Mouse (Mus musculus) urinary bladder, postnatal 36 days (tissue): ENCODE measurements around the gene Mucl3.

Experiments
- DNase-seq, 2 experiments: peaks; one replicate each; pipeline ENCODE4 v3.0.0; 2022; ENCODE audit warnings: low spot score in 2 of 2, mixed read lengths in 1 of 2

The Mucl3 gene

DNA sequence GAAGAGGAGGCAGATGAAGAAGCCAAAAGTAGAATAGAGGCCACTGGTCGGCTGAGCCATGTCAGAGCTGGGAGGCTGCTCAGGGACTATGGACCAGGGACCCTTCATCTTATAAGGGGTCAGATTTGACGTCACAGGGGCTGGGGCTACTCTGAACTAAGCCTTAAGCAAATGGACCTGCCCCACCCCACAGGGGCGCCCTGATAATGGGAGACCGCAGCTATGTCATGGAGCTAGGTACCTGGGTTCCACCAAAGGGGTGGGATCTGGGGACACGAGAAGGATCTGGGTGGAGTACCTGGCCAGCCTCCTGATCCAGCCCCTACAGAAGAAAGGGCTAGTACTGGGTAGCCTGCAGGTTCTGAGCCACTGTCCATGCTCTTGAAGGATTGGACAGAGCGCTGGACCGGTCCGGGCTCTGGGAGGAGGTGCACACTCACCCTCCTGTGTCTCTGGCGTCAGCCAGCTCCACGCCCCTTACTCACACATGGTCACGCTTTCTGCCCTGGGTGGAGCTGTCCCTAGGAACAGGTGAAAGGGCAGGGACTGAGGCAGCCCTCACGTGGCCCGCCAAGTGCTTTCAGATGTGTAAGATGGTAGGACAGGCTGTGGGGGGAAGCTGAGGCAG lies at the start of gene Mucl3:
Mucl3 (minus strand) TSS at position 87 of the 628 bp plus-strand sequence.
- DNase-seq, result no peak

DNA sequence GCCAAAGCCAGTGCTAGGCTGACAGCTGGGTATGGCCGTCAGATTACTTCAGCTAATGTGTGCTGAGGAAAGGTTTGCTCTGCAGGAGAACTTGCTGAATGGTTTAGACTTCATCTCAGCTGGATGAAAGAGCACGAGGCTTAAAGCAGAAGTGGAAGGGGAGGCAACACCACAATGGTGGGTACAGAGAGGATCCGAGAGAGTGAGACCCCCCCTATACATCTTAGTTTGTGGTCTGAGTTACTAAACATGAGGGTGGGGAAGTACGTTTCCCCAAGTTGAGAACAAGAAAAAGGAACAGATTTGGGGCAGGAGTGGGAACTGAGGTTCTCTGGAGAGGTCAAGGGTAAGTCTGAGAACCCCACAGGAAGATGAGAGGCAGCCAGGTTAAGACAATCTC lies 48.9 kb upstream of the Mucl3 start:
- no peak for DNase-seq

DNA sequence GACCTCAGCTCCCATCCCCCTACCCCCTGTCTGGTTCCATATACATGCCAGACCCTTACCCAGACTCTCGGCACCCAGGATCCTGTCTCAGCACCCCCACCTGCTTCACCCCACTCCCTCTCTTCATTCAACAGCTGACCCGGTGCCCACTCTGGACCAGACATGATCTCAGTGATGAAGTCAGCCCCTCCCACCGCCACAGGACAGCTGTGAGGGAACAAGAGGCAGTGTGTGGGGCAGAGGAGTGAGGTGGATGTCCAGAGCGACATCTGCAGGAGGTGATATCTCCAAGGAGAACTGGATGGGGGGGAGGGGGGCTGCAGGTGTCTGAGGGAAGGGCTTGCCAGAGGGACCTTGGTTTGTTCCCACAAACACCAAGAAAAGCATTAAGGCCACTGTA lies 48.3 kb upstream of the Mucl3 start:
- no peak for DNase-seq

DNA sequence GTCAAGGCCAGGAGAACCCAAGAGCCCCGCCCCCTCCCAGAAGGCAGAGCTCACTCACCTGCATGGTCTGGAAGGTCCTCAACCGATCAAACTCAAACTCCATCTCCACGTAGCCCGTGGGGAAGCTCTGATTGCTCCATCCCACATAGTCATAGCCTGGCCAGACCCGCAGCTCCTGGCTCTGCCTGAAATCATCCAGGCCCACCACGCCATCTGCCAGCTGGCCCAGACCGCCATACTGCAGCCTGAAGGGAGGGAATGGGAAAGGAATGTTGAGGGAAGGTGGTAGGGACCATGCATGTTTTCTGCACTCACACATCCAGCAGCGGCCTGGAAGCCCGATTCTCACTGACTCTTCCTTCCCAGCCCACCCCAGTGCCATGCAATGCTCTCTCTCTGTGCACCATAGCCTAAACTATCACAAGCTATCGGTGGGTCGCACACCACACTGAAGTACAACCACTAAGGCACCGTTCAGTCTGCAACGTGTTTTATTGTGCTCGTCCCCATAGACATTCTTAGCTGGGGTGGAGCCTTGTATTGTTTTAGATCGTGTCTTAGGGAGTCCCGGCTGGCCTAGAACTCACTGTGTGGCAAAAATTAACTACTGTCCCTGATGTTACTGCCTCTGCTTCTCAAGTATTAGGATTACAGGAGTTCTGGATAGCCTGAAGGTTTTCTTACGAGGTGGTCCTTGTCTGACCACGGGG lies 46.6 kb upstream of the Mucl3 start:
- no peak for DNase-seq

DNA sequence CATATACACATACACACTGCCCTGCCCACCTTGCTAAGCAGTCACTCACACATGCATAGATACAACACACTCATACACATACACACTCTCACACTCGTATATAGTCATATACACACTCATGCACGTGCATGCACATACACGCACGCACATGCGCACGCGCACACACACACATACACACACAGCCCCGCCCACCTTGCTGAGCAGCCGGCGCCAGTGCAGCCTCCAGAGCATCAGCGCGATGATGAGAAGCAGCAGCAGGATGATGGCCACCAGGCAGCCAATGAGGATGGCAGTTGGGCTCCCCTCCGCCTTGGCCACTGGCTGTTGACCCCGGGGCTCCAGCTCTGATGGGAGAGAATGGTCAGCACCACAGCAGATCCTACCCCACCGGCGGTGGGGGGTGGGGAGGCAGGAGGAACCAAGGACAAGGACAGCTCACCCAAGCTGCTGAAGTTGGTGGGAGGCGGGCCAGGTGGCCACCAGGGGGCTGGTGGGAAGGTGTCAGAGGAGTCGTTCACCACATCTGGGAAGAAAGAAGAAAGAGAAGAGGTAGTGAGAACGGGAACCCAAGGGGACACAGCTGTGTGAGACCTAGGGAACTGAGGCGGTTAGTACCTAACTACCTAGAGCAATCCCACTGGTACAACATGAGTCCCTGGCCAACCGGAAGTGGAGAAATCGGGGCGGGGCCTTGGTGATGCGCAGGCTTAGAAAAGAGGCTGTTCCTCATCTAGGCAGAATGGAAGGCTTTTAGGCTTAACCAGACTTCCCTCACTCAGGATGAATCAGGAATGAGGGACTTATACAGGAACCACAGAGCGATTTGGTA lies 45.1 kb upstream of the Mucl3 start:
- DNase-seq, result no peak

DNA sequence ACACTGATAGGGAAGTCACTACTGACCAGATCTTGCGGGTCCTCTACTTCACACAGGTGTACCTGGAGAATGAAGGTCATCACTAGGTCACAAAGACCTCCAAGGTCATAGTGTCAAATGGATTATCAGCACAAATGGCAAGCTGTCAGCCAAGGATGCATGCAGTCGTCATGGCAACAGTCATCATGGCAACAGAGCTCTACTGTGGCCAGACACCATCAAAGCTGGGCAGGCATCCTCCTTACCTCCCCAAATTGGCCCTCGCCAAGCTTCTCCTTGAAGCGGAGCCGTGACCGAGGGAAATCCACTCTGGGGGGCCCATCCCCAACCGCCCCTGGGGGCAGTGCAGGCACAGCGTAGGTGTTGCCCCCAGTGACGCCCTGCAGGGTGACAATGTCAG lies 41.6 kb upstream of the Mucl3 start:
- no peak for DNase-seq

DNA sequence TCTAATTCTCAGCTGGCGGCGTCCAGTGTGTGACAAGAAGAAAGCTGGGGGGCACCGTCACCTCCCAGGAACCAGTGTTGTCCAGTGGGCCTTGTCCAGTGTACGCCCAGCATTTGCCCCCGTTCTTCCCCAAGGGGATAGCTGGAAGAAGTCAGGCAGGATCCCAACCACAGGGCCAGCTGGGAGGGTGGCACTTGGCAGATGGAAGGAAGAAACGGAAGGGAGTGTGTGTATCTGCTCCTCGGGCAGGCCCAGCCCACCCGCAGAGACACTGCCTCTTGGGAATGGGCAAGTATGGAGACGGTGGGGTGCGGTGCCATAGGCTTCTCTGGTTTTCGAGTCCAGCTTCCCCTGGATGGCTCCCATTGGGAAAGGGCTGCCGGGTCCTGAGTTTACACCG lies 38.5 kb upstream of the Mucl3 start:
- no peak for DNase-seq

DNA sequence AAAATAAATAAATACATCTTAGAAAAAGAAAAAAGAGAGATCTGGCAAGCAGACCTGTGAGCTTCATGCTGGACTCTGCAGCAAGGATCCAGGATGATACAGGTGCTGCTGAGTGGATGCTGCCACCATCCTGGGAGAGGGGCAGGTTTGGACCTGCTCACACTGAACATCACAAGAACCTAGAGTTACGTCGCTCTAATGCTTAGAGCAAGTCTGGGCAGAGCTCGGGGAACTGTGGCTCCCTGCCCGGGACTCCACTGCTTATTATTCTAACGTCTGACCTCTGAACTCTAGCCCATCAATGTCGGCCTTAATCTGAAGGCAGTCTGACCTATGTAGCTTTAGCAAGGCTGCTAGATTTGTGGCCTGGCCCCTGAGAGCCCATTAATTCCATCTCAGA lies 37.1 kb upstream of the Mucl3 start:
- DNase-seq, result no peak

DNA sequence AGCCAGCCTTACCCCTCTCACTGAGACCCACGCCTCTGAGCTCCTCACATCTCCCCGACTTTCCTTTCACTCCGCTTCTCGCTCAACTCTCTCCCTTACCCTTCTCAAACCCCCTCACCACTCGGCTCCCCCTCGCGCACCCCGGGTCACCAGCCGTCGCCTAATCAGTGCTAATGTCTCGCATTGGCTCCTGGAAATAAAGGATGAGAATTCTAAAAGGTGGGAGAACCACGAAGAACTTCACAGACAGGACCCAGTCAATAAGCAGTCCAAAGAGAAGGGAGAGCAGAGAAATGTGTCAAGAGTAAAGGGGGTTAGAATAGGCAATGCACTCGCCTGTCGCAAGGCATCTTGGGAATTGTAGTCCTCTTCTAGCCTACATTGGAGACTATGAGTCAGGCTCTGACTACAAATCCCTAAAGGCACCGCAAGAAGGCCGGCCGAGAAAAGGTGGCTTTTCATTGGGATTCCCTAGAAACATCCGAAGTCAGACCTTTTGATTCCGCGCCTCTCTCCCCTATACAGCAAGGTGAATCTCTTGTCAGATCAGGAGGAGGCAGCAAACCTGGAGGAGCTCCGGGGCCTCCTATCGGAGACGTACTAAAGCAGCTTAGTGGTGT lies 30.0 kb upstream of the Mucl3 start, which contains the start of gene Gtf2h4:
Gtf2h4 (minus strand) TSS at position 324 of the 620 bp plus-strand sequence.
- DNase-seq, result peak; percentile 69 to 88

DNA sequence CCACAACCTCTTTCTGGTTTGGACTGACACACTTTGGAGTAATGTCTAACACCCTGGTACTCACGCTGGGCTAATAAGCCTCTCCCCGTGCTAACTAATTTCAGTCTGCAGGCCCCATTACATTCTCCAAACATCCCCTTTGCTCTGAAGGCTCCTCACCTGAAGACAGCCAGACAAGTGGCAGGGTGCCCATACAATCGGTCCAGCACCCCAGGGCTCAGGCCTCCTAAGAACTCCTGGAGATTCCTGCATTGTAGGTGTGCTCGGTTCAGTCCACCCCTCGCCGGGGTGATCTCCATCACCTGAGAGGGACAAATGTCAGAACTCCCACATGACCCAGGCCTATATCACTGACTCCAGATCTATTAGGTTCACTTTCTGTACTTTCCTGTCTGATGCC lies 29.0 kb upstream of the Mucl3 start:
- no peak for DNase-seq

DNA sequence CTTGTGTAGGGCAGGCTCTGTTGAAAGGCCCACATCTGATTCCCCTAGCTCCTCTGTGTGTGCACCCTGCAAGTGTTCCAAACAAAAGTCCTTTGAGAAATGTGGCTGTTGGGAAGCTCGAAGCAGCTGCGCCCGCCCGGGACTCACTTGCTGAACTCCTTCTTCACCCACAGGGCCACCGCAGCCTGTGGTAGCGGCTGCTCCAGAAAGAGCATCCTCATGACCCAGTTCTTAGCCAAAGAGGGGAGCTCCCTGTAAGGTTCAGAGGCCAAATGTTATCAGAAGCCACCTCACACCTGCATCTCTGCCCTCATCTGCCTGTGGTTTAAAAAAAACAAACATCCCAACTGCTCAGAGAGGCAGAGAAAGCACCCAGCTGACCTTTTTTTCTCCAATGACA lies 28.4 kb upstream of the Mucl3 start:
- DNase-seq, result no peak

DNA sequence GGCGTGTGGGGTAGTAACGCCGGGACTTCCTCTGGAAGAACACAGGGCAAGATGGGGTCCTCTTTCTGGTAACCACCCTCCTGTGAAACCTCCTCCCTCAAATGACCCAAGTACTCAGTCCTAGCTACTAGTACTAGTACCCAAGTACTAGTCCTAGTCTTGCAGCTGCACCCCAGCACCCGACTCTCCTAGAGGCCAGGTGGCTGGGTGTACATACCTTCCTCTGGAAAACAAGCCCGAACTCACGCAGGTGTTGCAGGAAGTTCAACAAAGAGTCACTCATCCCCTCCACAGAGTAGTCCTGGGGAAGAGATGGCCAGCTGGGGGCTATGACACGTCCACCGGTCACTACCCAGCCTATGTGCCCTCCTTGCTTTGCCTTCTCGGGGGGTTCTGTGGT lies 26.2 kb upstream of the Mucl3 start:
- DNase-seq, result no peak

DNA sequence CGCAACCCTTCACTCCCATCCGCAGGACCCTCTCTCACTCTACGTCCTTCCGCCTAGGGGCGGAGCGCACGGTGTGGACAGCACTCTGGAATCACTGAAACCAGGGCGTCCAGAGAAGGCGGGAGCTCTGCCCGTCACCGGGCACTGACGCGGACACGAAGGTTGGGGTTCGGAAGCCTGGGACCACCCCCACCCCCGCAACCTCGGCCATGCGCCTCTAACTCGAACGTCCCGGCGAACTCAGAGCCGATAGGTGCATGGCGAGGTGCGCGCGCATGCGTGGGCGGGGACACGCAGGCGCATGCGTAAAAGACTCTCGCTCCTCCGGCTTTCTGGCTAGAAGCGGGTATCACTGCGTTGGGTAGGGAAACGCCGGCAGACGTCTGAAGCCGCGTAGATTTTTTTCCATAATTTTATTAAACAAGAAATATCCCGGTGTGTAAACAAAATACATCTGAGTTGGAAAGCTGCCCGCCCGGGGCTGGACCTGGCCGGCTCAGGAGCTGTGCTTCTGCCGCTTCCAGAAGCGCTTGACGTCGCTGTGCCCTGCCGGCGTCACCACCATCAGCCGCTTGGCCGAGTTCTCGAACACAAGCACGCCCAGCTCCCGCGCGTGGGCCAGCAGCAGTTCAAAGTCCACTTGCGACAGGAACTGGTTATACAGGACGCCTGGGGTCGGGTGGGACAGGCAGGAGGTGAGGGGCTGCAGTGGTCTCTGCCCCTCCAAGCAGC lies 24.0 kb upstream of the Mucl3 start, which contains the start of gene Vars2:
Vars2 (minus strand) TSS at position 259 of the 732 bp plus-strand sequence.
- DNase-seq, result peak; percentile 96

DNA sequence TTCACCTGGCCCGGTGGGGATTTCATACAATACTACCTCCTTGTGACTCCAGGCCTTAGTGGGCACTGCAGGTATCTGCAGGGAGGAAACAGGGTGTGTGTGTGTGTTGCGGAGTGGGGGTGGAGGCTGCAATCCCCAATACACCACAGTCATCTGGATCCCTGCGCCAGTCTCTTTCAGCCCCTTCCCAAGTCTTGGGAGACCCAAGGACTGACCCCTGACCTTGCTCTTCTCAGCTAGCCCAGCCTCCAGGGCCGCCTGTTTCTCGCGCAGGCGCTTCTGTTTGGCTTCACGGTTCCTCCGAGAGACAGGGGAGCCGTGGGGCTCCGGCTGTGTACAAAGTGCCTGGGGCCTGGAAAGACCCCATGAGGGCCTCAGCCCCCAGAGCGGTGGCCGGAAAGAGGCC lies 23.4 kb upstream of the Mucl3 start:
- no peak for DNase-seq

DNA sequence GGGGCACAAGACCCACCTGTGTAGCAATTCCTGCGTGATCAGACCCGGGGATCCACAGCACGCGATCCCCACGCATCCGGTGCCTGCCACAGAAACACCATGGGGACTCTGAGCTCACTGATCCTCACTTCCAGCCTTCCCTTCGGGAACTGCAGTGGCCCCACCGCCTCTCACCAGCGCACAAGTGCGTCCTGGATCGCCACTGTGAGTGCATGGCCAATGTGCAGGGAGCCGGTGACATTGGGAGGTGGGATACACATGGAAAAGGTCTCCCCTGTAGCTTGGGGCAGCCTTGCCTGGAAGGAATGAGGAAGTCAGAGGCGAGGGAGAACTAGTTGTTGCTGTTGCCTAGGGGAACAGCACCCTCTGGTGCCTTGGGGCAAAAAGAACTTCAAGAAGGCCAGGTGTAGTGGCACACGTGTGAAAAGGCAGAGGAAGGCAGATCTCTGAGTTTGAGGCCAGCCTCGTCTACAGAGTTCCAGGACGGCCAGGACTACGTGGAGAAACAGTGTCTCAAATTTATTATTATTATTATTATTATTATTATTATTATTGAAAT lies 22.5 kb upstream of the Mucl3 start:
- peak; percentile 28 to 42 for DNase-seq

DNA sequence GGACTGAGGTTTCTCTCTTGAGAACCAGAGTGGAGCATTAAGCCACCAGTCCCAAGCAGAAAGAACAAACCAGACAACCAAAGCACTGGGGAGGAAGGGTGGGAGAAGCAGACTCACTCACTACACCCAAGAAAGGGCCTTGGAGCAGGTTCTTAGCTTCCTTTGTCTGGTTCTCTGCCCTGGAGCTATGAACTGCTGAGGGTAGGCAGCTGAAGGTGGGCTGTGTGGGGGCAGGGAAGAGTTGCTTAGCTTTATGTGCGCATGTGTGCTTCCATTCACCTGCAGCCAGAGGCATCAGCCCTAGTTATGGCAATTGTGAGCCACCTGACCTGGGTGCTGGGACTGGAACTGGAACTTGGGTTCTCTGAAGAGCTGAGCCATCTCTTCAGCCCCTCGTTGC lies 9.6 kb upstream of the Mucl3 start:
- no peak for DNase-seq

DNA sequence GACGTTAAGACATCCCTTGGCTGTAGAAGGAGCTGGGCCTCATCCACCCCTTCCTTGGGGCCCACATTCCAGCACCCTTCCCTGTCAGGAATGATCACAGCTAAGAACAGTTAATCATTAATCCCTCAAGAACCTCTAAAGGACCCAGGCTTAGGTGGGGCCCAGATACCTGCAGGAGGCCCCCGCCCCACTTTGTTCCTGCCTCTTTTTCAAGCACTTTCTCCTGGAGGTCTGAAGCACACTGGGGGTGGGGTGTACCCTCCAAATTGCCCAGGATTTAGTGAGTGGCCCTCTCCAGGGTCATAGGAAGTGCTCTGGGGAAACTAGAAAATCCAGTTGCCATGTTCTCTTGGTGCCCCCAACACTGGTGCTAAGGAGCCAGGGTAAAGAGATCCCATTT lies 5.9 kb upstream of the Mucl3 start:
- no peak for DNase-seq

DNA sequence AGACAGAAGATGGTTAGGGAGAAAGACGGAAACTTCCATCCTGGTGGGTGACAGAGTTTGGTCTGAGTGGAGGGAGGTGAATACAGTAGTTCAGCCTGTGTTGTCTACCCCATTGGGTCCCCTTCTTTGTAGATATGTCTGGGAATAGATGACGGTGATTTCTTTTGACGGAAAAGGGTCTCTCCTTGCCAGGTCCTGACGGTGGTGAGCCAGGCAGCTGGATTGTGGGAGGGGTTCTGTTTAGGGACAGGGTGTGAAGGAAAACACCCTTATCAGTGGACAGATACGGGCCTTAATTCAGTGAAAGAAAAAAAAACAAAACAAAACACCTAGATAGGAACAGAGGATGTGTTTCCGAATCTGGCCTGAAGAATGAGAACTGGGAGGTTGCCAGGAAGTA lies 4.1 kb downstream of the Mucl3 start:
- no peak for DNase-seq

DNA sequence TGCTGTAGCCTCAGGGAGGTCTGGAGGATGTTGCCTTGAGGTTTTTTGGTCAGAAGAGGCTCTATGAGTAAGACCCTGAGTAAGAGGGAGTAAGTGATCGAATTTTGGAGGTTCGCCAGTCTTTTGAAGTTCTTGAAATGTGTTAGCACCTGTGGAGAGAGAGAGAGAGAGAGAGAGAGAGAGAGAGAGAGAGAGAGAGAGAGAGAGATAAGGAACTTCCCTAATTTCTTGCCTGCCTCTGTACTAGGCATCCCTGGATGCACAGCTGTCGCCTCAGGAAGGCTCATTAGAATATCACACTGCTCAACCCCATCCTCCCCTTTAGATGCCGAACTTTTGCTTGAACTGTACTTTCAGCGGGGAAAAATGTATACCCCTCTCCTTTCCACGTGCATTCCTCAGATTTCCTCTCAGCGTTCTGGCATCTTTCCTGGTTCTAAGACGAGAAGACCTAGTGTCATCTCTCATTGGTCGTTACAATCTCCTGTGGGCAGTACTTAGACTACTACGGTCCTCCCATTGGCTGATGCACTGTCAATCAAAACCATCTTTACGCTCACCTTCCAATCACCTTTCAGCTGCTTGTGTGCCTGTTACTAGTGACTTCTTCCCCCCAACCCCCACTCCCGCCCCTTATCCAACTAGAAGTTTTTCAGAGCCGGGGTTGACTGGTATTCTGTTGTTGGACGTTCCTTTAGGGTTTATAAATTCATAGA lies 4.9 kb downstream of the Mucl3 start:
- peak; percentile 49 to 66 for DNase-seq

DNA sequence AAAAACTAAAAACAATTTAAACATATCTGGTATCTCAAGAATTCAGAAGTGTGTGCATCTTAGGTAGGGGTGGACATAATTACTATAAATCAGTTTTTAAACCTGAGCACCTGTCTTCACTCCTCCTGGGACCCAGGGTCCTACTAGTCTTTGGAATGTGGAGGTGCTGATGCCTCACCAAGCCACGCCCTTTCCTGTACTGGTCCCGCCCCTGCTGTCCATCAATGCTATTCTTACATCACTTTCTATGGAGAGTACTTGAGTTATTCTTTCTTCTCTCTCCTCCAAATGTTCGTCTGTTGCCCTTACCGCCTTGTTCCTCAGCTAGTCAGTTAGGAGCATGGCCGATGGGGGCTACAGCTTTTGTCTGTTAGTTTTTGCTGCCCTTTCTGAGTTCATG lies 7.1 kb downstream of the Mucl3 start:
- peak; percentile 18 to 36 for DNase-seq
